Mouse (Mus musculus): Measurements from ENCODE around the gene Ccnd3. TPM values are rescaled to one million over a fixed set of nuclear protein-coding genes. Genes with fewer than 3 reads are reported as not detected.

Ccnd3 gene
- polyA plus RNA-seq, 1 experiment from 2014 or later = 301 TPM

DNA sequence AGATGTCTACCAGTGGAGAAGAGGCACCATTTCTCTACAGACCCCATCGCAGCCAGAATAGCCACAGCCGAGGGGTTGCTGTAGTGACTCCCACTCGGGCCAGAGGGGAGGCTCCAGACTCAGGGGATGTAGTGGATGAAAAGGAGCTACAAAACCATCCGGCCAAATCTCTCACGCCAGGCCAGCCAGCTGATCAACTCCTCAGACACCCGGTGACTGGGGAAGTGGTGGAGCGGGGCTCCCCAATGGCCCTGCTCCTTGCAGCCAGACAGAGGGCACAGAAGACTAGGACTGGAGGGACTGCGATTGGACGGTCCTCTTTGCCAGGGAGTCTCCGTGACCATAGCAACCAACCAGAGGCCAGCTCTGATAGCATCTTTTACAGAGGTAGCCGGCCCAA is 37.2 kb upstream of the Ccnd3 start:
- Histone ChIP-seq H3K27ac (ENCODE audit: low read length) (no peak overlapping the region), H3K4me2 (replicated peaks; ENCODE audit: low read depth, low read length) (no peak overlapping the region), H3K27me3 (ENCODE audit: insufficient read depth, low read length) (peaks cover 12% of the 10 kb centered on the region; the same call in 1 of the 2 replicates), H3K36me3 (ENCODE audit: insufficient read depth, low read length) (no peaks in the 10 kb centered on the region), H3K4me1 (ENCODE audit: insufficient read depth, low read length) (peaks cover 50% of the 10 kb centered on the region), H3K4me3 (ENCODE audit: low read length) (no peak overlapping the region), H3K9ac (replicated peaks; ENCODE audit: low read length) (no peak overlapping the region), H3K9me3 (ENCODE audit: low read length) (no peaks in the 10 kb centered on the region)
- ATAC-seq (ENCODE audit: low FRiP score, low TSS enrichment) = no peak
- 69% methylated on average over 11 of the region's 11 CpGs for WGBS

DNA sequence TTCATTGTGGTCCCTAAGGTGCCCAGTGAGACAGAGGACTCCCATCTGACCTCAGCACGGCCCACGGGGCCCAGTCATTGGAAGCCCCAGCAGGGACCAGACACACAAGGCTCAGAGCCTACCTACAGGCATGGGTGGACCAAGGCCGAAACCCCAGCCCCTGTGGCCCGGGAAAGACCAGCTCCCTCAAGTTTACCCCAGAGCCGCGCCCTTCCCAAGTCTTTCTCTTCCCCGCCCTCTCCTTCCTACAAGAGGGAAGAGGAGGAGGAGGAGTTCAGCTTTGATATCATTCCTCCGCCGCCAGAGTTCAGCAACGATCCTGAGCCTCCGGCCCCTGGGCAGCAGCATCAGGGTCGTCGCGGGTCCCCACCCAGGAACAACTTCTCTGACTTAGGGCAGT is 36.8 kb upstream of the Ccnd3 start:
- Histone ChIP-seq H3K9ac (replicated peaks; ENCODE audit: low read length) (peak overlapping the region; percentile 42; the same call in 1 of the 2 replicates), H3K4me1 (ENCODE audit: insufficient read depth, low read length) (peaks cover 48% of the 10 kb centered on the region)
- 20% methylated on average over 14 of the region's 14 CpGs for WGBS

DNA sequence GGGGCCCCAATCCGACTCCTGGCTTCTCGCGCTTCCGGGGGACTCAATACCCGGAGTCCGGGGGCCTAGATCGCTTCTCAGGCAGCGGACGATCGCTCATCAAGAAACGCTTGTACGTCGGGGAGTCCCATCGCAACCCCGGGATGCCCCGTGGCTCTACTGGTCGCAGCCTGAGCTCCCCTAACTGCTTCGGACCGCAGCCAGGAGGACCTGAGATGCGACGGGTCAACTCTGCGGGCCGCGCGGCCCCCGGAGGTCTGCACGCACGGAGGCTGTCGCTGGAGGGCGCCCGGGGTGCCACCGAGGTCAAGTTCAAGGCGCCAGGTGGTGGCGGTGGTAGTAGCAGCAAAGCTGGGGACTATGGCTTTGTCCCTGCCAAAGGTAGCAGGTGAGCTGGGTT is 36.4 kb upstream of the Ccnd3 start:
- peaks cover 12% of the 10 kb centered on the region; the same call in 1 of the 2 replicates for H3K27me3 ChIP-seq (ENCODE audit: insufficient read depth, low read length)
- H3K27ac ChIP-seq (ENCODE audit: low read length) = no peak overlapping the region
- ATAC-seq (ENCODE audit: low FRiP score, low TSS enrichment) = no peak
- H3K4me1 ChIP-seq (ENCODE audit: insufficient read depth, low read length) = peaks cover 45% of the 10 kb centered on the region
- H3K9ac ChIP-seq (replicated peaks; ENCODE audit: low read length) = peak overlapping the region; percentile 42; the same call in 1 of the 2 replicates
- 10% methylated on average over 34 of the region's 34 CpGs for WGBS
- H3K4me2 ChIP-seq (replicated peaks; ENCODE audit: low read depth, low read length) = peak overlapping the region; percentile 48
- H3K4me3 ChIP-seq (ENCODE audit: low read length) = peak overlapping the region; percentile 31
- no peaks in the 10 kb centered on the region for H3K9me3 ChIP-seq (ENCODE audit: low read length)
- H3K36me3 ChIP-seq (ENCODE audit: insufficient read depth, low read length) = no peaks in the 10 kb centered on the region

More for the DNA sequence above, 36.8 kb upstream of the Ccnd3 start:
- ATAC-seq (ENCODE audit: low FRiP score, low TSS enrichment) = no peak
- no peaks in the 10 kb centered on the region for H3K9me3 ChIP-seq (ENCODE audit: low read length)
- H3K36me3 ChIP-seq (ENCODE audit: insufficient read depth, low read length) = no peaks in the 10 kb centered on the region
- peaks cover 12% of the 10 kb centered on the region; the same call in 1 of the 2 replicates for H3K27me3 ChIP-seq (ENCODE audit: insufficient read depth, low read length)
- no peak overlapping the region for H3K27ac ChIP-seq (ENCODE audit: low read length)
- peak overlapping the region; percentile 31 for H3K4me3 ChIP-seq (ENCODE audit: low read length)
- H3K4me2 ChIP-seq (replicated peaks; ENCODE audit: low read depth, low read length) = peak overlapping the region; percentile 48

DNA sequence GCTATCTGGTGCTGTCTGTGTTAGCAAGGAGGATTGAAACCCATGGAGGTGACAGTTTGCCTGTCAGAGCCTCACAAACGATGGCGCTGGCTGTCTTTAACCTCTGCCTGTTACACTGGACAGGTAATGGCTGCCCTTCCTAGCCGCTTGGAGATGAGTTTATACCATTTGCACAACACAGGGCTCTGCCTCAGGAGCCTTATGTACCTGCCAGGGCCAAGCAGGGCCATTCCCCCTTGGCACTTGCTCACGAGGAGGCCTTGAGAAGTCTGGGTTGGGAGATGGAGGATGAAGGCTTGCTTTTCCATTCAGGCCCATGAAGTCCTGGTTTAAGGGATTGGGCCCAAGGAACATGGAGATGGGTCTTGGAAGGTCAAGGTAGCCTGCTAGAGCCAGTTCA is 35.2 kb upstream of the Ccnd3 start:
- Histone ChIP-seq H3K27me3 (ENCODE audit: insufficient read depth, low read length) (peaks cover 12% of the 10 kb centered on the region; the same call in 1 of the 2 replicates), H3K4me3 (ENCODE audit: low read length) (no peak overlapping the region), H3K4me2 (replicated peaks; ENCODE audit: low read depth, low read length) (no peak overlapping the region), H3K9ac (replicated peaks; ENCODE audit: low read length) (no peak overlapping the region), H3K36me3 (ENCODE audit: insufficient read depth, low read length) (no peaks in the 10 kb centered on the region), H3K9me3 (ENCODE audit: low read length) (no peaks in the 10 kb centered on the region), H3K4me1 (ENCODE audit: insufficient read depth, low read length) (peaks cover 33% of the 10 kb centered on the region), H3K27ac (ENCODE audit: low read length) (no peak overlapping the region)
- WGBS = 89% methylated on average over 4 of the region's 4 CpGs
- no peak for ATAC-seq (ENCODE audit: low FRiP score, low TSS enrichment)

DNA sequence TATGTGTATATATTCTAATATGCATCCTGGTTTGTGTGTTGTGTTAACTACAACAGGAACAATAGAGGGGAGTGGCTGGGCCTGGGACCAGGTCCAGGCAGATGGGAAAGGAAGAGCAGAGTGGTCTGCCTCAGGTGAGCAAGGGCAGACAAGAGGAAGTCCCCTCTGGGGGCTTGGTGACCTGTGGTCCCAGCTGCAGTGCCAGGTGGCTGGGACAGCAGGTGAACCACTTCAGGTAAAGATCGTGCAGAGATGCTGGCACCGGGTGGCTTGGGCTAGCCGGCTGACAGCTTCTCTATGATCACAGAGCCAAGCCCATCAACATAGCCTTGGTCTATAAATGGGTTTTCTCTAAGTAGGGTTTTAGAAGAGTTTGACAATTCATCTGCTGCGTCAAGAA is 34.7 kb upstream of the Ccnd3 start:
- WGBS = 92% methylated on average over 4 of the region's 4 CpGs
- H3K36me3 ChIP-seq (ENCODE audit: insufficient read depth, low read length) = no peaks in the 10 kb centered on the region
- peaks cover 28% of the 10 kb centered on the region for H3K4me1 ChIP-seq (ENCODE audit: insufficient read depth, low read length)
- H3K9ac ChIP-seq (replicated peaks; ENCODE audit: low read length) = no peak overlapping the region
- no peak overlapping the region for H3K27ac ChIP-seq (ENCODE audit: low read length)
- peaks cover 12% of the 10 kb centered on the region; the same call in 1 of the 2 replicates for H3K27me3 ChIP-seq (ENCODE audit: insufficient read depth, low read length)
- ATAC-seq (ENCODE audit: low FRiP score, low TSS enrichment) = no peak
- H3K9me3 ChIP-seq (ENCODE audit: low read length) = no peaks in the 10 kb centered on the region
- no peak overlapping the region for H3K4me2 ChIP-seq (replicated peaks; ENCODE audit: low read depth, low read length)
- H3K4me3 ChIP-seq (ENCODE audit: low read length) = no peak overlapping the region

DNA sequence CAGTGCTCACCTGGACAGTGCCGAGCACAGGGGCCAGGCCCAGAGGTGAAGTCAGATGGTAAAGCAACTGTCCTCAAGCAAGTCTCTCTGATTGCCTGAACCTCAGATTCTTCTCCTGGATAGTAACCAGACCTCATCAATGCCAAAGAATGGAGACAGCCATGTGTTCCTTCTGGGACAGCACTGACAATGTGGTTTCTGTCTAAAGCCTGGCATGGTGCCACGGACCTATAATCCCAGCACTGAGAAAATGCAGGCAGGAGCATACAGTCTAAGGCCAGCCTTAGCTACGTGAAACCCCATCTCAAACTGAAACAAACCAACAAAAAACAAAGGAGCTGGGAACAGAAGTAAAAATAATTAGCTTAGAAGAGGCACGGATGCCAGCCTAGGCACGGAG is 34.2 kb upstream of the Ccnd3 start:
- Histone ChIP-seq H3K27me3 (ENCODE audit: insufficient read depth, low read length) (peaks cover 12% of the 10 kb centered on the region; the same call in 1 of the 2 replicates), H3K4me3 (ENCODE audit: low read length) (no peak overlapping the region), H3K9me3 (ENCODE audit: low read length) (no peaks in the 10 kb centered on the region), H3K4me2 (replicated peaks; ENCODE audit: low read depth, low read length) (no peak overlapping the region), H3K4me1 (ENCODE audit: insufficient read depth, low read length) (peaks cover 25% of the 10 kb centered on the region), H3K27ac (ENCODE audit: low read length) (no peak overlapping the region), H3K36me3 (ENCODE audit: insufficient read depth, low read length) (no peaks in the 10 kb centered on the region), H3K9ac (replicated peaks; ENCODE audit: low read length) (no peak overlapping the region)
- 77% methylated on average over 5 of the region's 5 CpGs for WGBS
- ATAC-seq (ENCODE audit: low FRiP score, low TSS enrichment) = no peak

DNA sequence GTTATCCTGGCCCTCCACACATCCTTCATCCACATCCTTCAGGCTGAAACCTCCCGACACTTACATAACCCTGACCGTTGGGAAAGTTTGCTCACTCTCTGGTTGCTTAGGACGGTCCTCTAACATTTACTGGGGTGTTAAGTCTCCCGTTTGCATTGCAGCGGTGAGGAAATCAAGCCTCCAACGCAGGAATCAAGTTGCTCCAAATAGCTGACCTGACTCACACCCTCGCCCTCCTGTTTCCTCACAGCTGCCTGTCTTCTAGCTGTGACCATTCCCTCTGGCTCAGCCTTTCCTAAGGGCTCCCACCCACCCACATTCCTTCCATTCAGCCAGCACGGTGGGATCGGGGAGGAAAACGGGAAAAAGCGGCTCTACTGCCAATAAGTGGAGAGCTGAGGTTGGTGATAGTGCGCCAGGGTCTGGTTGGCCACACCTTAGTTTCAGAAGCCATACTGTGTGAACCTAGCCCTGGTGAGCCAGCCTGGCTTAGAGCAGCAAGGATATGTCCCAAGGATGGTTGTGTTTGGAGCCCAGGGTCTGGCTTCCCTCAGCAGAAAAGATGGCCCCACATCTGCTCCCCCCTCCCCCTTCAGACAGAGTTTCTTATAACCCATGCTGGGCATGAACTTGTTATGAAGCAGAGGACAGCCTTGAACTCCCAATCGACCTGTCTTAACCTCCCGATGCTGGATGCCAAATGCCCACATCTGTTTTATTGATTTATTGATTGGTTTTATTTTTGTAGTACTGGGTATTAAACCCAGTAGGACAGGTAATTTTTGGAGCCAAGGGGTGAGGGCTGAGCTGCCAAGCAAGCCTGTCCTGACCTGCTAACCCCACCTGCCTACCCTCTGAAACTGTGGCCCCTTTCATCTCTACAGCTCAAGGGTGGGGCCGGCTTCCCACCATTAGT is 32.2 kb upstream of the Ccnd3 start:
- Histone ChIP-seq H3K9me3 (ENCODE audit: low read length) (no peaks in the 10 kb centered on the region; the same call in 1 of the 2 replicates), H3K9ac (replicated peaks; ENCODE audit: low read length) (peak overlapping the region; percentile 19; the same call in 1 of the 2 replicates), H3K27ac (ENCODE audit: low read length) (0 out of 2 replicates have a peak overlapping the region, but pooled peaks have one; percentile 23), H3K4me1 (ENCODE audit: insufficient read depth, low read length) (peaks cover 19% of the 10 kb centered on the region), H3K36me3 (ENCODE audit: insufficient read depth, low read length) (no peaks in the 10 kb centered on the region), H3K4me2 (replicated peaks; ENCODE audit: low read depth, low read length) (no peak overlapping the region), H3K27me3 (ENCODE audit: insufficient read depth, low read length) (peaks cover 4% of the 10 kb centered on the region; the same call in 1 of the 2 replicates), H3K4me3 (ENCODE audit: low read length) (no peak overlapping the region)
- ATAC-seq (ENCODE audit: low FRiP score, low TSS enrichment) = no peak
- WGBS = 19% methylated on average over 15 of the region's 15 CpGs

DNA sequence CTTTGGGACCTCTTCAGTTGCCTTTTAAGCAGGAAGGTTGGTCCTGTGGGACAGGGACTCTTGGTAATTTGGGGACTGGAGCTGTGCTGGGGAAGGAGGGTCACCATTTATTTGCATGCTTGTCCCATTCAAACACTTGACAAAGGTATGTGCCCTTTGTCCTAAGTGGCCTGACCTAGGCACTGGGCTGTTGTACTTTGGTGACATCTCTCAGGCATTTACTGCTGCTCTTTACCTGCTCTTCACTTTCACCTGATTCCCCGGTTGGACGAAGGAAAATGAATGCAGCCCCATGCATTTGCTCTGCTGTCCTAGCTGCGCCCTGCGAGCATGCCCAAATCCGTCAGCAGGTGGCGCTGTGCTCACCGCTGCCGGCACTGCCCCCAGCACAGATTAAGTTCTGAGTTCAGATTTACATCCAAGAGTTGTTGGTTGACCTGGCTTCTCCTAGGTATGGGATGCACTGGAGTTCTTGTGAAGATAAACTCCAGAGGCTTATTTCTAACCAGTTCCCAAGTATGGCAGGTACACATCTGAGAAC is 31.3 kb upstream of the Ccnd3 start:
- Histone ChIP-seq H3K27me3 (ENCODE audit: insufficient read depth, low read length) (no peaks in the 10 kb centered on the region), H3K9ac (replicated peaks; ENCODE audit: low read length) (no peak overlapping the region), H3K4me1 (ENCODE audit: insufficient read depth, low read length) (peaks cover 12% of the 10 kb centered on the region), H3K4me3 (ENCODE audit: low read length) (no peak overlapping the region), H3K36me3 (ENCODE audit: insufficient read depth, low read length) (no peaks in the 10 kb centered on the region), H3K4me2 (replicated peaks; ENCODE audit: low read depth, low read length) (no peak overlapping the region), H3K27ac (ENCODE audit: low read length) (no peak overlapping the region), H3K9me3 (ENCODE audit: low read length) (no peaks in the 10 kb centered on the region; the same call in 1 of the 2 replicates)
- ATAC-seq (ENCODE audit: low FRiP score, low TSS enrichment) = no peak
- WGBS = 18% methylated on average over 8 of the region's 8 CpGs

DNA sequence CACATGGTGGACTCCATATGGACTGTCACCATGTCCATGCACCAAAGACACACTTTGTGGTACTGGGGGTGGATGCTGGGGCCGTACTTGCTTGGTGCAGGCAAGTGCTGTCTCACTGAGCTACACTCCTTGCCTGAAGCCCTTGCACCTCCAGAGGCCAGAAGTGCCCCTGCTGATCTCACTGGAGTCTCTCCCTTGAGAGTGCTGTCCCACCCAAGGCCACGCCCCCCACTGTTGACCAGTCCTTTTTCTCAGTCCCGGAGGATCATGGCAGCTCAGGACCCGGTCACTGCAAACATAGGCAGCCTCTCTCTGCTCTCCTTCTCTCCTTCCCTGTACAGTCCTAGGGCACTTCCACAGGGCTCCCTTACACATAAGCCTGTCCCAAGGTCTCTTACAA is 30.6 kb upstream of the Ccnd3 start:
- Histone ChIP-seq H3K4me1 (ENCODE audit: insufficient read depth, low read length) (peaks cover 10% of the 10 kb centered on the region), H3K27ac (ENCODE audit: low read length) (no peak overlapping the region), H3K9me3 (ENCODE audit: low read length) (no peaks in the 10 kb centered on the region; the same call in 1 of the 2 replicates), H3K36me3 (ENCODE audit: insufficient read depth, low read length) (no peaks in the 10 kb centered on the region), H3K9ac (replicated peaks; ENCODE audit: low read length) (no peak overlapping the region), H3K4me2 (replicated peaks; ENCODE audit: low read depth, low read length) (no peak overlapping the region), H3K4me3 (ENCODE audit: low read length) (no peak overlapping the region), H3K27me3 (ENCODE audit: insufficient read depth, low read length) (no peaks in the 10 kb centered on the region)
- ATAC-seq (ENCODE audit: low FRiP score, low TSS enrichment) = no peak
- 79% methylated on average over 4 of the region's 4 CpGs for WGBS

DNA sequence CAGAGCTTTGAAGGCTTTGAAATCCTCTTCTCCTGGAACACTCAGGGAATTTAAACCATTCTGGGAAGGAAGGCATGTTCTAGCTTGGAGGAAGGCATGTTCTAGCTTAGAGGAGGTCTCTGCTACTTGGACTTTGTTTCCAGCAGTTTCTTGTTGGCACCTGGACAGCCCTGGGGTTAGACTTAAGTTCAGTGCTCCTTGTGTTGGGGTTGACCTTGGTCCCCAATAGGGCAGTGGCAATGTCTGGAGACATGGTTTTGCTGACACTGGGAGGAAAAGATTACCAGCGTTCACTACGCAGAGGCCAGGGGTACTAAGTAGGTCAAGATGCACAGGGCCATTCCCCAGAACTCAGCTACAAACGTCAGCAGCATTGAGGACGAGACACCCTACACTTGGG is 29.7 kb upstream of the Ccnd3 start:
- Histone ChIP-seq H3K4me3 (ENCODE audit: low read length) (no peak overlapping the region), H3K27ac (ENCODE audit: low read length) (no peak overlapping the region), H3K4me1 (ENCODE audit: insufficient read depth, low read length) (peaks cover 10% of the 10 kb centered on the region), H3K9ac (replicated peaks; ENCODE audit: low read length) (no peak overlapping the region), H3K36me3 (ENCODE audit: insufficient read depth, low read length) (no peaks in the 10 kb centered on the region), H3K9me3 (ENCODE audit: low read length) (no peaks in the 10 kb centered on the region; the same call in 1 of the 2 replicates), H3K4me2 (replicated peaks; ENCODE audit: low read depth, low read length) (no peak overlapping the region), H3K27me3 (ENCODE audit: insufficient read depth, low read length) (no peaks in the 10 kb centered on the region)
- WGBS = 90% methylated on average over 4 of the region's 4 CpGs
- no peak for ATAC-seq (ENCODE audit: low FRiP score, low TSS enrichment)

All from kidney, embryonic 16.5 days (tissue).